Mouse (Mus musculus): ENCODE measurements around the gene Matn4.

DNA sequence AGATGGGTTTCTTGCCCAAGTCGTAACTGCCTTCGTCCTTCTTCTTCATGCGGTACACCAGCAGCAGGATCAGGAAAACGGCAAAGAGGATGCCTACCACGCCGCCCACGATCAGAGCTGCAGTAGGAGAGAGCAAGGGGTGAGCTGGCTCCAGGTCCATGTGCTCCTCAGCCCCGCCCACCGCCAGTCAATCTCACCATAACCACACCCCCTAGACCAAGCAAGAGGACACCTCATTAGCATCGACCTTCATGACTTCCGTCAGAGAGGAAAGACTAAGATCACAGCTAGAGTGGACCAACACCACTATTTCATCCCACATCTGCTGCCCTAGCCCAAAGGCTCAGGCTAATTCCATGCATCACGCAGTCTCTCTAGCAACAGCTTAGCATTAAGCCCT lies 21.2 kb upstream of the Matn4 start:
- no peak for TF ChIP-seq CTCF (IDR thresholded peaks at IDR 0.05; ENCODE audit: control insufficient read depth, insufficient read depth, insufficient read length)
- no peak for TF ChIP-seq USF1 (IDR thresholded peaks at IDR 0.05; ENCODE audit: low read depth)
- no peak for TF ChIP-seq MYOG (IDR thresholded peaks at IDR 0.05; ENCODE audit: control insufficient read depth, extremely low read depth, insufficient read length)
- TF ChIP-seq MYOD1 (IDR thresholded peaks at IDR 0.05; ENCODE audit: control insufficient read depth, insufficient read length, low read depth) = no peak
- TF ChIP-seq FOSL1 (IDR thresholded peaks at IDR 0.05; ENCODE audit: insufficient read depth, low read length, poor library complexity, severe bottlenecking) = no peak

Measured in C2C12 (cell line).